Mouse (Mus musculus): ENCODE data around the gene Aak1.
"Not testable (repeated sequence)": the region's sequence is repeated elsewhere in the genome, so short reads cannot be mapped to it uniquely, and the experiment has no call there.

Gene Aak1

DNA sequence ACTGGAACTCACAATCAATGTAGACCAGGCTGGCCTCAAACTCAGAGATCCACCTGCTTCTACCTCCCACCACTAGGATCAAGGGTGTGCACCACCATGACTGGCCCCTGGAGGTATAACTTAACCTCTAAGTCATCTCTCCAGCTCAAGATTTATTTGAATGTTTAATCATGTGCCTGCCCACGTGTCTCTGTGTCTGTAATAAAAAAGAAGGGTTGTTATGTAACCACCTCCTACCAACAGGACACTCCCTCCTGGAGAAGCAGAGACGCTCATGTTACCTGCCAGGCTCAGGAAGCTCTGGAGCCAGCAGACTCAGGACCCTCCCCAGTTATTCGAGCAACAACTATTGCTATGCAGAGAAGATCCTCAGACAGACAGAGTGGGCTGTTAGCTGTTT, 7.4 kb upstream of the Aak1 start:
- no peak for DNase-seq (ENCODE audit: low spot score in 2 of 2)

DNA sequence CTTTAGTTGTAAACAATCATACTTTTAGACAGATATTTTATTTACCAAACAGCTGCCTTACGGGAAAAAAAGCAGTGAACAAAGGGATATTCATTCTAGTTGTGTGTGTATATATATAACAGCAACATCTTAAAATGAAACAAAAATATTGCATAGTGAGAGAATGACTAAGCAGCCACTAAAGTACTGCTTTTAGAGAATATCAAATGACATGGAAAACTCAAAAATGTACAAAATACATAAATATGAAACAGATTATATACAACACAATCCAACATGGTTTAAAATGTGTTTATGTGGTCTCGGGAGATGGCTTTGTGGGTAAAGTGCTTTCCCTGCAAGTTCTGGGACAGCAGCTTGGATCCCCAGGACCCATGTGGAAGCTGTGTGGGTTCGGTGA, 5.7 kb upstream of the Aak1 start:
- DNase-seq (ENCODE audit: low spot score in 2 of 2): no peak

GRCm38 (mm10) chr6:86846467-86846866, 2.9 kb upstream of the Aak1 start:
- DNase-seq (ENCODE audit: low spot score in 2 of 2): no peak

GRCm38 (mm10) chr6:86847816-86848215, 1.5 kb upstream of the Aak1 start:
- DNase-seq (ENCODE audit: low spot score in 2 of 2): no peak

DNA sequence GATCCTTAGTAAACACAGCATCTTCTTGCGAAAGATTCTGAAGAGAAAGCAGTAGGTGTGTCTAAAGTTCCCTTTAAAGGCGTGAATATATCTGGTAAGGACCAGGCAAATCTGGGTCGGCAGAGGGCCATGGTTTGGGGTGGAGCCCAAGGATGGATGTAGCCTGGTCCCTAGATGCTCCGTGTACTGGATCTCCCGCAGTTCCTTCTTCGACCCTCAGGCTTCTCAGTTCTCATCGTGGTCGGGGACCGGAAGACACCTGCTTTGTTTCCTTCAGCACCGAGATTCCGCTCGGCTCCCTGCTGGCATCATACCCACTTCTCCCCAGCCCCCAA, 770 bp upstream of the Aak1 start:
- no peak for DNase-seq (ENCODE audit: low spot score in 2 of 2)

- peak; percentile 33 to 55 for DNase-seq (ENCODE audit: low spot score in 2 of 2)
Measured at GRCm38 (mm10) chr6:86849692-86850445, 552 bp downstream of the Aak1 start.

DNA sequence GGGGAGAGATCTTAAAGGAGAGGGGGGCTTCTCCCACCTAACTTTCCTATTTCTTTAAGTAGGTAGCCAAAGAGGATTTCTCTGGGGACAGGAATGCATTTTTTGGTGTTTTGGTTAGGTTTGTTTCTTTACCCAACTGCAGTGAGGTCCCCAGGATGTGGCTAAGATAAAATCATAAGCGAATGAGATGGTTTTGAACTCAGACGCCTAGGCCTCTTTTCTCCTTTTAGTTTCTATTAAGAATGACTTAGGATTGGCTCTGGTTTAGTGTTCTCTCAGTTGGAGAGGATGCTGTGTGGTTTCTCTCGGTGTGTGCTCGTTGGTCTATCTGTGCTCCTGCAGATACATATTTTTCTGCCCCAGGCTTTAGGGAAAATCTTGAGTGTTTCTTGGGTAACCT, 1.3 kb downstream of the Aak1 start:
- no peak for DNase-seq (ENCODE audit: low spot score in 2 of 2)

DNA sequence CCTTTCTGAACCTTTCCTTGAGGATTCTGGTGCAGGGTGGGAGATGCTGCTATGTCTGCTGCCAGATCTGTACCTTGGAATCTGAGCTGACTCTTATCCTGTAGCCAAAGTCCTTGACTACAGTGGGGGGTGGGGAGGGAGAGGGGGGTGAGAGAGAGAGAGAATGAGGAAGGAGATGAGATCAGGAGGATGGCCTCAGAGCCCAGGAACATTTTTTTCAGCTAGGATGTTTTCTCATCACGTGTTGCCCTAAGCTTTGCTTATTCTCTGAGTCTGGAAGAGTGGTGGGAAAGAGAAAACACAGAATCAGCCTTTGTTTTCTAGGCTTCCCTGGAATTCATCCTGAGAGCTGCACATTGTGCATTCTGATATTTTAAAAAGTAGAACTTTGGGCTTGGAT, 2.2 kb downstream of the Aak1 start:
- no peak for DNase-seq (ENCODE audit: low spot score in 2 of 2)

- no peak for DNase-seq (ENCODE audit: low spot score in 2 of 2)
Measured at GRCm38 (mm10) chr6:86853928-86854327, 4.6 kb downstream of the Aak1 start.

GRCm38 (mm10) chr6:86854941-86855340, 5.6 kb downstream of the Aak1 start:
- DNase-seq (ENCODE audit: low spot score in 2 of 2): no peak

DNA sequence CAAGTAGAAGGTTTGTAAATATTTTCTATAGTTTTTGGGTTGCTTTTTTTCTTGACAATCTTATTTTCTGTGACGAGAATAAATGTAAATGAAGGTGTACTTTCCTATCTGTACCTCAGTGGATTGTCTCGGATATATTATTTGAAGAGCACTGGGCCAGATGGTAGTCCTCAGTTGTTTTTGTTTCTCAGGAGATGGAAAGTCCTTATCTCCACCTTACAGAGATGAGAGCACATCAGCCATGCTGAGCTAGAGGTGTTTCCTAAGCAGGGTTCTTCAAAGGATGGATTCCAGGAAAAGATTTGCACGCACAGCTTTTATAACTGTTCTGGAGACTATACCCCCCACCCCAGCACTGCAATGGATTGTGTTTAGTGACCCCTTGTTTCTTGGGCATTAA, 9.3 kb downstream of the Aak1 start:
- no peak for DNase-seq (ENCODE audit: low spot score in 2 of 2)

GRCm38 (mm10) chr6:86860732-86861463, 11.6 kb downstream of the Aak1 start:
- DNase-seq (ENCODE audit: low spot score in 2 of 2): no peak

- DNase-seq (ENCODE audit: low spot score in 2 of 2): no peak
Measured at GRCm38 (mm10) chr6:86864358-86864757, 15.0 kb downstream of the Aak1 start.

GRCm38 (mm10) chr6:86870335-86870734, 21.0 kb downstream of the Aak1 start:
- DNase-seq (ENCODE audit: low spot score in 2 of 2): no peak

- no peak for DNase-seq (ENCODE audit: low spot score in 2 of 2)
Measured at GRCm38 (mm10) chr6:86871783-86872182, 22.5 kb downstream of the Aak1 start.

DNA sequence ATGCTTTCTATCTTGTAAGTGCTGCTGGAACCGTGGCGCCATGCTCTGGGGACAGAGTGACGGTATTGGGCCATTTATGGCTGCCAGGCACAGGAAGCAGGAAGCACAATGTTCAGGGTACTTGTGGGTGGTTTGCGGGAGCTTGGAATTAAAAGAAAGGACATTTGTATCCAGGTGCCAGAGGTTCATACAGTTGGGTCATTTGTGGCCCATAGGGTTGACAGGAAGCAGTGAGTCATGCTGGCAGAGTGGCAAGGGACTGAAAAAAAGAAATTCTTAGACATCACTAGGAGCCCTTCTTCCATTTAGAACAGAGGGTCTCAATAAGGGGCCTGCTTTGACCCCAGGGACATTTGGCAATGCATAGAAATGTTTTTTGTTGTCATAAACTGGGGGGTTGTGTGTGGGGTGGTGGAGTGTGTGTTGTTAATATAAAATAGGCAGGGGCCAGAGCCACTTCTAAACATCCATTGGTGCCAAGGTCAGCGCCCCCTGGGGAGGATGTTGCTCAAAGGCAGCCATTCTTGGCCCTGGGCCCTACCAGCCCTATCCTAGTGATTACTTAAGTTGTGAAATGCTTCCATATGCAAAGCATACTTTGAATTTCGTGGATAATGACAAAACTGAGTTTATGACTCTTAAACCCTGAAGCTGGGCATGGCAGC, 25.5 kb downstream of the Aak1 start:
- DNase-seq (ENCODE audit: low spot score in 2 of 2): no peak

DNA sequence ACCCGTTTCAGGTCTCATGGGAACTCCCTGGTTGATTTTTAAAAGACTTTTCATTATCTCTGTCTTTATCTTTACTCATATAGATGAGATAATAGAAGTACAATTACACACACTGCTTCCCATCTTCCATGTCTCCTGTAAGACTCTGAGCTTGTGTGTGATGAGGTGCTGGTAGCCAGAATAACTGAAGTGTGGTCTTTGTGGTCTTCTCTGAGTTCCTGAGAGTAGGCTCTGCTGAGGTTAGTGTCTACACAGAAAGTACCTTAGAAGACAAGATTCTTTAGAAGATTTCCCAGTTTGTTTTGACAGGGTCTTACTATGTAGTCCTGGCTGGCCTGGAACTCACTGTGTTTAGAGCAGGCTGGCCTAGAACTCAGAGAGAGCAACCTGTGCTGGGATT, 27.1 kb downstream of the Aak1 start:
- DNase-seq (ENCODE audit: low spot score in 2 of 2): no peak

GRCm38 (mm10) chr6:86878656-86879055, 29.3 kb downstream of the Aak1 start:
- not testable (repeated sequence) for DNase-seq (ENCODE audit: low spot score in 2 of 2)

DNA sequence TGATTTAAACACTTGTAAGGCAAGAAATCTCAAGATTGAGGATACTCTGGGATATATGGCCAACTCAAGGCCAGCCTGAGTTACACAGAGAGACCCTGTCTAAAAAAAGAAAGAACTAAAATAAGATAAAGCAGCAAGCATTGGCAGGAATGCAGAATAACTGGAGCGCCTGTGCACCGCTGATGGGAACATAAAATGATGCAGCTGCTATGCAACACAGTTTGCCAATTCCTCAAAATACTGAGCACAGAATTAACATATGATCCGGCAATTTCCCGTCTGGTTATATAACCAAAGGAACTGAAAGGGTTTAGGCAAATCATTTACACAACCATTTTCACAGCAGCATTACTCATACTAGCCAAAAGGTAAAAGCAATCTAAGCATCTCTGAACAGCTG, 30.0 kb downstream of the Aak1 start:
- peak in 1 of 2 experiments; percentile 25 for DNase-seq (ENCODE audit: low spot score in 2 of 2)

- no peak for DNase-seq (ENCODE audit: low spot score in 2 of 2)
Measured at GRCm38 (mm10) chr6:86884230-86884629, 34.9 kb downstream of the Aak1 start.

DNA sequence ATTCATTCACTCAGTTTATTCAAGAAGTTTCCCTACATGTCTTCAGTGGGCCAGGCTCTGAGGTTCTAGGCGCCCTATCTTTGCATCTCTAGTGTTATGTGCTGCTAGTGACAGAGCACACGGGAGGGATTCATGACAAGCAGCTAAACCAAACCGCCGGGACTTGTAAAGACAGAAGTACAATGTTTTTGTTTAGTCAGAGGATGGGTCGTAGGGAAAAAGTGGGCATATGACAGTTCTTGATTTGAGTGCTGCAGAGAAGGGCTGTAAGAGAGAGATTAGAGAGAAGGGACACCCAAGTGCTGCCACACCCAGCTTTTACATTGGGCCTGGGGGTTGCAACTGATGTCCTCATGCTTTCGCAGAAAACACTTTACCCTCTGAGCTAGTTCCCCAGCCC, 35.4 kb downstream of the Aak1 start:
- DNase-seq (ENCODE audit: low spot score in 2 of 2): no peak

DNA sequence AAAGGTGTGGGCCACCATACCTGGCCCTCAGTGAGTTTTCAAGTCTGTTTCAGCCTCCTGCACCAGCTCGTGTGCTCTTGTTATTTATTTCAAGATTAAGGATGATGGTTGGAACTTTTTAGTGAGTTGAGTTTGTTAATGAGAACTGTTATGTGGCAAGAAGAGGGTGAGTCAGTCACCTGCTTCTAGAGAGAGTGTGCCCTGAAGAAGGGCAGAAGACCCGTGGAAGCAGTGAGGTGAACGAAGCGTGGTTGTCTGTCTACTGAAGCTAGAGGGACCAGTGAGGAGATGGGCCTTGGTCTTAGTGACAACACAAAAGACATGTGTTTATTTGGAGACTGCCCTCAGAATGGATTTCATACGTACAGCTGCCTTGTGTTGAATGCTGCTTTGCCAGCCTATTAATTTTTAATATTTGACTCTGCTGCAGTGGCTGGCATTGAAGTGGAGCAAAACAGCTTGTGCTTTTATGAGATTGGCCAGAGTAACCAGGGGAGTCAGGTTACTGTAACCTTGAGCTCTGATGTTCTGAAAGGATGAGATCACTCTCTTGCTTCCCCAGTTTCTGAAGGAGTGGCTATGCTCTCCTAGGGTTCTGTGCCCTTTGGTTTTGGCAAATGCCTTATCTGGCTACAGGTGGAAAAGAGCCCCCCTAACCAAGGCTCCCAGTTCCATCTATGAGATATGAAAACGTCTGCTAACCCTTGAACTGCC, 36.7 kb downstream of the Aak1 start:
- DNase-seq (ENCODE audit: low spot score in 2 of 2): no peak

Measured in frontal cortex, postnatal 10 days (tissue).